Mouse (Mus musculus): ENCODE results near the gene Gm10424. TPM values are rescaled to one million over a fixed set of nuclear protein-coding genes. Genes with fewer than 3 reads are reported as not detected.
"Not testable (repeated sequence)": the region's sequence is repeated elsewhere in the genome, so short reads cannot be mapped to it uniquely, and the experiment has no call there.

Gene Gm10424
- not detected in 2 replicates for polyA plus RNA-seq (2014; fragmentation: Nextera tagmentation; extraction: Ambion mirVana)

DNA sequence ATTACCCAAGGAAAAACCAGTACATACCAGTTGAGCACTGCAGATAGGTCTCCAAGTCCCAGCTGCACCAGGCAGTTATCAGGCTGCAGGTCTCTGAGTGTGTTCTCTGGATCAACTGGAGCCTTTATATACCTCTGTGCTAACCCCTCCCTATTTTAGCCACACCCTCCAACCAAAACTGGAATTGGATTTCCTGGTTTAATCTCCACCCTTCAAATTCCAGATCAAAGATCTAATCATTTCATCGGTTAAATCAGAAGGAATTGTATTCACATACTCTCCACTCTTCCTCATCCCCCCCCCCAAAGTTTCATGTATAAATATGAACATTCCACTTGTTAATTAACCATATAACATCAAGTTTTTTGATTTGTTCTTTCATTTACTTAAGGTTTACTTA lies at the start of gene Gm10424:
TSS of gene Gm10424 (minus strand) at position 101 of the 400 bp plus-strand sequence.
- not testable (repeated sequence) for H3K9ac ChIP-seq (ENCODE audit: low read length); H3K4me2 ChIP-seq (ENCODE audit: low read length); H3K36me3 ChIP-seq (ENCODE audit: control insufficient read depth, insufficient read depth, low read length); ATAC-seq; H3K9me3 ChIP-seq (replicated peaks; ENCODE audit: control insufficient read depth, low read length); DNase-seq (ENCODE audit: low spot score); H3K27me3 ChIP-seq (replicated peaks; ENCODE audit: control insufficient read depth, insufficient read depth, low read length); H3K4me1 ChIP-seq (ENCODE audit: control insufficient read depth, insufficient read depth, low read length); H3K27ac ChIP-seq (ENCODE audit: low read depth, low read length); H3K4me3 ChIP-seq (ENCODE audit: low read depth, low read length)
- no CpG with 5 or more reads among the region's 1 CpGs for WGBS

DNA sequence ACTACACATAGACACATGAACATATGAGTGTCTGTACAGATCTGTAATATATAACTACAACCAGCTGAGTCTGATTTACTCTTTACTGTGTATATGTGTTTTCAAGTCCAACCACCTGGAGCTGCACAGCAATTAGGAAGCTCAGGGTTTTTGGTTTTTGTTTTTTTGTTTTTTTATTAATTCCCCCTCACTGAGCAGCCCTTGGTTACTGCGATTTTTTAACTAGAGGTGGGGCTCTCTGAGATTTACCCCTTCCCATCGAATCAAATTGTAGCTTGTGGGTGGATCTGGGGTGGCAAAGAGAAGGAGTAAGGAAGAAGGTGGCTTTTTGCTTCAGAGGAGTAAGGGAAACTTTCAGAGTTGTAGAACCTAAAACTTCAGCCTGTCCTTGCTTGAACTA lies 33.0 kb upstream of the Gm10424 start, which contains the start of gene Gm3259:
TSS of gene Gm3259 (plus strand) at position 301 of the 400 bp plus-strand sequence.
- H3K9ac ChIP-seq (ENCODE audit: low read length); H3K27me3 ChIP-seq (replicated peaks; ENCODE audit: control insufficient read depth, insufficient read depth, low read length); H3K4me3 ChIP-seq (ENCODE audit: low read depth, low read length); H3K9me3 ChIP-seq (replicated peaks; ENCODE audit: control insufficient read depth, low read length); H3K4me2 ChIP-seq (ENCODE audit: low read length); H3K4me1 ChIP-seq (ENCODE audit: control insufficient read depth, insufficient read depth, low read length); ATAC-seq; H3K36me3 ChIP-seq (ENCODE audit: control insufficient read depth, insufficient read depth, low read length); H3K27ac ChIP-seq (ENCODE audit: low read depth, low read length); DNase-seq (ENCODE audit: low spot score): not testable (repeated sequence)
- 46% methylated on average over 2 of the region's 2 CpGs for WGBS

Other genes starting within 250 kb of the Gm10424 start
- gene Gm7942, start 165.8 kb downstream of the Gm10424 start, polyA plus RNA-seq (2014; fragmentation: Nextera tagmentation; extraction: Ambion mirVana): not detected in 2 replicates
- gene Gm16513, start 90.1 kb downstream of the Gm10424 start, polyA plus RNA-seq (2014; fragmentation: Nextera tagmentation; extraction: Ambion mirVana): not detected in 2 replicates
- gene Gm3259, start 33.1 kb upstream of the Gm10424 start, polyA plus RNA-seq (2014; fragmentation: Nextera tagmentation; extraction: Ambion mirVana): not detected in 2 replicates
- gene D5Ertd577e, start 184.0 kb upstream of the Gm10424 start, polyA plus RNA-seq (2014; fragmentation: Nextera tagmentation; extraction: Ambion mirVana): not detected in 2 replicates
- not detected in 2 replicates for gene Gm3286, start 238.0 kb upstream of the Gm10424 start, polyA plus RNA-seq (2014; fragmentation: Nextera tagmentation; extraction: Ambion mirVana)

Data from forebrain, embryonic 14.5 days (tissue).